Comparison of ENCODE assay signal across 17 mouse cellular contexts in the genomic region with DNA sequence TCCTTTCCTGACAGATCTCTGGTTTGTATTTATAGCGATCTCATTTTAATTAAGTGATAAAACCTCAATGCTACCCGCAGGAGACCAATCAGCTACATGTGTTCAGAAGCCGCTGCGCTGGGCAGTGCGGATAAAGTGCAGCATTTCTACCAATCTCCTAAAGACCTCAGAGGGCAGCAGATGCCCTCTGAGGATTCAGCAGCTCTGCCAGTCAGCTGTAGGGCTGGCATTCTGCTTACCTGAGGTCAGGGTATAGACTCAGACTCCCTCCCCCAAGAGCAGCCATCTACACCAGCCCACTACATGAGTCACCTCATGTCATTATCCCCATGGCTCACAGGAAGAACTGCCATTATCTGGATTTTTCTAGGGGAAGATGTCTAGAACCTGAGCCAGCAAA. TPM values are rescaled to one million over a fixed set of nuclear protein-coding genes. Genes with fewer than 3 reads are reported as not detected.
DNase-seq lines count a peak whose midpoint lies in the region; ATAC-seq lines count a peak whose summit lies in the region.
"Had no signal": no experiment of that assay in that cellular context is flagged by ENCODE, and none has a peak within 500 bp of the region (broad histone marks: within the 10 kb centered on the region; RNA-seq: fewer than 3 reads in every experiment).

No protein-coding gene starts in this region.

- H3K36me3 ChIP-seq in hindbrain, embryonic 13.5 days = no peaks in the 10 kb centered on the region
- no peaks in the 10 kb centered on the region for H3K36me3 ChIP-seq in hindbrain, embryonic 10.5 days
- no peaks in the 10 kb centered on the region for H3K36me3 ChIP-seq in forebrain, embryonic 13.5 days (ENCODE audit: poor library complexity, severe bottlenecking)
- no peaks in the 10 kb centered on the region for H3K36me3 ChIP-seq in midbrain, embryonic 15.5 days (replicated peaks)

- no peak overlapping the region for H3K4me2 ChIP-seq in hindbrain, embryonic 13.5 days
- peak overlapping the region; percentile 40; the same call in 1 of the 2 replicates for H3K4me2 ChIP-seq in forebrain, embryonic 13.5 days
- H3K4me2 ChIP-seq in midbrain, embryonic 15.5 days = no peak overlapping the region

- H3K9me3 ChIP-seq in hindbrain, embryonic 13.5 days = no peaks in the 10 kb centered on the region
- H3K9me3 ChIP-seq in hindbrain, embryonic 10.5 days = no peaks in the 10 kb centered on the region
- H3K9me3 ChIP-seq in forebrain, embryonic 13.5 days (replicated peaks) = no peaks in the 10 kb centered on the region
- no peaks in the 10 kb centered on the region for H3K9me3 ChIP-seq in midbrain, embryonic 15.5 days

- 85% methylated on average over 5 of the region's 5 CpGs for WGBS in hindbrain, embryonic 13.5 days
- WGBS in hindbrain, embryonic 10.5 days = 90% methylated on average over 5 of the region's 5 CpGs
- WGBS in forebrain, embryonic 13.5 days = 83% methylated on average over 5 of the region's 5 CpGs
- 90% methylated on average over 5 of the region's 5 CpGs for WGBS in midbrain, embryonic 15.5 days

- no peaks in the 10 kb centered on the region for H3K27me3 ChIP-seq in hindbrain, embryonic 13.5 days
- H3K27me3 ChIP-seq in hindbrain, embryonic 10.5 days (ENCODE audit: insufficient read depth, poor library complexity, severe bottlenecking) = no peaks in the 10 kb centered on the region
- no peaks in the 10 kb centered on the region for H3K27me3 ChIP-seq in forebrain, embryonic 13.5 days
- H3K27me3 ChIP-seq in midbrain, embryonic 15.5 days (replicated peaks) = no peaks in the 10 kb centered on the region

- no peak overlapping the region for H3K4me3 ChIP-seq in hindbrain, embryonic 13.5 days
- no peak overlapping the region for H3K4me3 ChIP-seq in hindbrain, embryonic 10.5 days
- H3K4me3 ChIP-seq in forebrain, embryonic 13.5 days = no peak overlapping the region
- no peak overlapping the region for H3K4me3 ChIP-seq in midbrain, embryonic 15.5 days

- no peak overlapping the region for H3K9ac ChIP-seq in hindbrain, embryonic 13.5 days
- H3K9ac ChIP-seq in forebrain, embryonic 13.5 days = no peak overlapping the region
- H3K9ac ChIP-seq in midbrain, embryonic 15.5 days = no peak overlapping the region

- H3K4me1 ChIP-seq in hindbrain, embryonic 13.5 days (replicated peaks) = peaks cover 13% of the 10 kb centered on the region
- H3K4me1 ChIP-seq in hindbrain, embryonic 10.5 days (replicated peaks) = peaks cover 13% of the 10 kb centered on the region
- H3K4me1 ChIP-seq in forebrain, embryonic 13.5 days = peaks cover 17% of the 10 kb centered on the region
- H3K4me1 ChIP-seq in midbrain, embryonic 15.5 days = peaks cover 6% of the 10 kb centered on the region

- DNase-seq in hindbrain, embryonic 10.5 days (ENCODE audit: low spot score) = no peak
- peak; percentile 36 for DNase-seq in Muller cell, postnatal 12 days (ENCODE audit: inconsistent ontology term)
- no peak for DNase-seq in embryo, embryonic 9.5 days (ENCODE audit: extremely low spot score)
- no peak for DNase-seq in layer of hippocampus, postnatal 14 days (ENCODE audit: low spot score in 2 of 2)
- DNase-seq in urinary bladder, postnatal 10 days (ENCODE audit: low spot score) = no peak
- DNase-seq: adrenal gland, adult 2 months; cerebellum, postnatal 36 days; gastrocnemius, postnatal 36 days; kidney, adult 18-20 months; lung, adult 2 months; spleen, adult 18-20 months; thymus, adult 2 months had no signal

- ATAC-seq in hindbrain, embryonic 13.5 days (ENCODE audit: low FRiP score) = peak; percentile 12; the same call in 1 of the 2 replicates
- ATAC-seq in forebrain, embryonic 13.5 days = peak; percentile 1; the same call in 1 of the 2 replicates
- peak; percentile 38 for ATAC-seq in midbrain, embryonic 15.5 days (replicated peaks)
- ATAC-seq: CD4-positive, CD25-positive, alpha-beta regulatory T cell, adult 4 months had no signal

- no peak overlapping the region for H3K27ac ChIP-seq in hindbrain, embryonic 13.5 days
- H3K27ac ChIP-seq in hindbrain, embryonic 10.5 days = no peak overlapping the region
- no peak overlapping the region for H3K27ac ChIP-seq in forebrain, embryonic 13.5 days
- no peak overlapping the region for H3K27ac ChIP-seq in midbrain, embryonic 15.5 days

RNA-seq across cellular contexts. Expression of gene Ckmt2, which starts 39.6 kb away (rescaled TPM):
- 0.10 and 0.13 TPM in 2 replicates for polyA plus RNA-seq in hindbrain, embryonic 13.5 days (2015; fragmentation: Nextera tagmentation; extraction: Ambion mirVana)
- polyA plus RNA-seq in hindbrain, embryonic 10.5 days (2016; fragmentation: Nextera tagmentation; extraction: Ambion mirVana) = not detected in 2 replicates
- not detected in 2 replicates for polyA plus RNA-seq in forebrain, embryonic 13.5 days (2015; fragmentation: Nextera tagmentation; extraction: Ambion mirVana)
- not detected in 2 replicates for polyA plus RNA-seq in midbrain, embryonic 15.5 days (2015; fragmentation: Nextera tagmentation; extraction: Ambion mirVana)
- total RNA-seq in layer of hippocampus, postnatal 14 days (2021) = under 1 TPM; 0.30 to 0.43 TPM
- total RNA-seq: adrenal gland, adult 2 months; left cerebral cortex, postnatal 36 days had no signal
- polyA plus RNA-seq: adrenal gland, adult 2 months; CD4-positive, CD25-positive, alpha-beta regulatory T cell, adult 4 months had no signal
